Comparison of ENCODE assay signal across 19 mouse cellular contexts in genomic region chr6:48215212-48215611, GRCm38 (mm10).
"Had no signal": no experiment of that assay in that cellular context is flagged by ENCODE, and none has a peak within 500 bp of the region (broad histone marks: within the 10 kb centered on the region; RNA-seq: fewer than 3 reads in every experiment).

No protein-coding gene starts in this region.

- H3K9ac ChIP-seq: liver, postnatal 0 days; lung, embryonic 15.5 days; midbrain, embryonic 13.5 days; midbrain, embryonic 15.5 days; neural tube, embryonic 12.5 days; stomach, embryonic 15.5 days had no signal

- H3K4me2 ChIP-seq: lung, embryonic 15.5 days; midbrain, embryonic 11.5 days; midbrain, embryonic 13.5 days; midbrain, embryonic 15.5 days; neural tube, embryonic 12.5 days; stomach, embryonic 15.5 days had no signal

- H3K27me3 ChIP-seq: lung, embryonic 15.5 days; megakaryocyte, embryonic 14.5 days; midbrain, embryonic 13.5 days; midbrain, embryonic 15.5 days; neural tube, embryonic 12.5 days; stomach, embryonic 15.5 days had no signal

- H3K36me3 ChIP-seq: lung, embryonic 15.5 days; midbrain, embryonic 13.5 days; midbrain, embryonic 15.5 days; neural tube, embryonic 12.5 days; stomach, embryonic 15.5 days had no signal

- H3K4me3 ChIP-seq: lung, embryonic 15.5 days; megakaryocyte, embryonic 14.5 days; midbrain, embryonic 13.5 days; midbrain, embryonic 15.5 days; neural tube, embryonic 12.5 days; stomach, embryonic 15.5 days had no signal

- H3K27ac ChIP-seq: lung, embryonic 15.5 days; macrophage; midbrain, embryonic 13.5 days; midbrain, embryonic 15.5 days; neural tube, embryonic 12.5 days; stomach, embryonic 15.5 days; stomach, postnatal 0 days had no signal

- H3K9me3 ChIP-seq: lung, embryonic 15.5 days; midbrain, embryonic 13.5 days; neural tube, embryonic 12.5 days; stomach, embryonic 15.5 days had no signal

- ATAC-seq: liver, postnatal 0 days; lung, postnatal 0 days; midbrain, embryonic 13.5 days; midbrain, embryonic 15.5 days had no signal

- H3K4me1 ChIP-seq: lung, embryonic 15.5 days; megakaryocyte, embryonic 14.5 days; midbrain, embryonic 13.5 days; midbrain, embryonic 15.5 days; neural tube, embryonic 12.5 days; stomach, embryonic 15.5 days had no signal

- DNase-seq: liver, postnatal 0 days; lung, adult 2 months; lung, postnatal 14 days; lung, postnatal 36 days; right cerebral cortex, postnatal 25 days; right cerebral cortex, postnatal 4 days; thymus, adult 2 months; thymus, postnatal 25 days; thymus, postnatal 4 days had no signal
